Mouse (Mus musculus): Measurements from ENCODE around the gene Sycn. TPM values are rescaled to one million over a fixed set of nuclear protein-coding genes. Genes with fewer than 3 reads are reported as not detected.

Gene Sycn
- polyA plus RNA-seq (2012; rRNA removed): 0.46 and 2.9 TPM in 2 replicates

DNA sequence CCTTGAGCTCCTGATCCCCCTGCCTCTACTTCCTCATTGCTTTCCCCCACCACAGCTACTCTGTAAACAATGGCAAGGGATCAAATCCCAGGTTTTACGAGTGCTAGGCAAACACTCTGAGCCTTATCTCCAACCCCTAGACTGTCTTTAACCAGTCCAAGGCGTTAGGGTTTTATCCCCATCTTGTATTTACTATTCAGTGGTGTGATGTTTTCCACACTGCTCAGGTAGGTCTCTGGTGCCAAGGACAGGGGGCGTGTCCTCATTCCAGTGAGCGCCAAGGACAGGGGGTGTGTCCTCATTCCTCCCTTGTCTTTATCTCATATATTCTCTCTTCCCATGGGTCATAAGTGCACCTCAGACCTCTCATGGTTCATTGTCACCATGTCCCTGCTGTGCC, at the start of gene Sycn:
Sycn (plus strand) TSS at position 360 of the 400 bp plus-strand sequence.

DNA sequence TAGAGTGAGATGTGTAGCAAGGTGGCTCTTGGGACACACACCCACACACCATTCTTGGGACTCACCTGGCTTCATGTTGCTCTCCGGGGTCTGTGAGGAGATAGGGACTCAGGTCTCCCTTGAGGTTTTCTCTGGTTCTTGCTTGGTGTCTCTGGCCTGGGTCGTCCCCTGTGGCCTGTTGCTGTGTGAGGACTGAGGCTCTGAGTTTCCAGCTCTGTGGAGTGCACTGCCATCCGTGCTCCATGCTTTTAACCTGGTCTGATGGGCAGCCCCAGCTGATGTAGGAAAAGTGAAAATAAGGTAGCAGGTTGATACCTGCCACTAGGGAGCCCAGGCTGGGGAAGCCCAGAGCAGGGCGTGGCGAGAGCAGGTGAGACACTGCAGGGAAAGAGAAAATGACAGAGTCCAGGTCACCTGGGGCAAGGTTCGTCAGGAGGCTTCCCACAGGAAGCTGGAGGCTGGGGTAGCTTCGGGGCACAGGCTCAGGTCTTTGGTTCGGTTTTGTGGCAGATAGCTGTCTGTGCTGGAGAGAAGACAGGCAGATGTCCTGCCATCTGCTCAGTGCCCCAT, 30.2 kb upstream of the Sycn start, which contains the start of gene Ifnl2:
Ifnl2 (minus strand) TSS at position 51 of the 570 bp plus-strand sequence.

DNA sequence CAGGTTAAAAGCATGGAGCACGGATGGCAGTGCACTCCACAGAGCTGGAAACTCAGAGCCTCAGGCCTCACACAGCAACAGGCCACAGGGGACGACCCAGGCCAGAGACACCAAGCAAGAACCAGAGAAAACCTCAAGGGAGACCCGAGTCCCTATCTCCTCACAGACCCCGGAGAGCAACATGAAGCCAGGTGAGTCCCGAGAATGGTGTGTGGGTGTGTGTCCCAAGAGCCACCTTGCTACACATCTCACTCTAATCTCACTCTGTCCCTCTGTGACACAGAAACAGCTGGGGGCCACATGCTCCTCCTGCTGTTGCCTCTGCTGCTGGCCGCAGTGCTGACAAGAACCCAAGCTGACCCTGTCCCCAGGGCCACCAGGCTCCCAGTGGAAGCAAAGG, 18.1 kb upstream of the Sycn start, which contains the start of gene Ifnl3:
Ifnl3 (plus strand) TSS at position 301 of the 400 bp plus-strand sequence.

DNA sequence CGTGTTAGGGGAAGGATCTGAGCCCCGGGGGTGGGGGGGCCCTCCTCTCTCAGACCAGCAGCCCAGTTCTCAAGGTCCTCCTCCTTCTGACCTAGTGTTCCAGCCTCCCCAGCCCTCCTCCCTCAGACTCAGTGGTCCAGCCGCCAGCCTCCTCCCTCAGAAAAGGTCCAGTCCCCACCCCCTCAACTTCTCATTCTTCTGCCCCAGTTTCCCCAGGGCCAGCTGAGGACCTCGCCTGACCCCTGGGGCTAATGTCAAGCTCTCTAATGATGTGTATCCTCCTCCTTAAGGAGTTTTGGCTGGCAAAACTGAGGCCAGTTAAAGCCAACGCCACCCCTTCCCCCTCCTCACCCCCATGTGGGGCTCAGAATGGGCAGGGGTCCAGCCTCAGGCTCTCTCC, 6.5 kb downstream of the Sycn start, which contains the start of gene Nccrp1:
Nccrp1 (minus strand) TSS at position 101 of the 400 bp plus-strand sequence.

Other genes with a start within 250 kb of the Sycn start
- 0.02 TPM in 1 of 2 replicates, not detected in the other for gene Selenov, start 249.7 kb upstream of the Sycn start, polyA plus RNA-seq (2012; rRNA removed)
- 0.04 TPM in 1 of 2 replicates, not detected in the other for gene Dll3, start 238.6 kb upstream of the Sycn start, polyA plus RNA-seq (2012; rRNA removed)
- 35.4 TPM in 2 replicates for gene Timm50, start 228.8 kb upstream of the Sycn start, polyA plus RNA-seq (2012; rRNA removed)
- 27.7 and 31.0 TPM in 2 replicates for gene Supt5, start 202.1 kb upstream of the Sycn start, polyA plus RNA-seq (2012; rRNA removed)
- 978 and 1,228 TPM in 2 replicates for gene Rps16, start 190.2 kb upstream of the Sycn start, polyA plus RNA-seq (2012; rRNA removed)
- 2.9 and 3.2 TPM in 2 replicates for gene Plekhg2, start 168.3 kb upstream of the Sycn start, polyA plus RNA-seq (2012; rRNA removed)
- gene Zfp36, start 160.6 kb upstream of the Sycn start, polyA plus RNA-seq (2012; rRNA removed): 15.1 and 24.5 TPM in 2 replicates
- 20.6 and 21.0 TPM in 2 replicates for gene Med29, start 148.2 kb upstream of the Sycn start, polyA plus RNA-seq (2012; rRNA removed)
- 29.5 and 30.8 TPM in 2 replicates for gene Paf1, start 147.9 kb upstream of the Sycn start, polyA plus RNA-seq (2012; rRNA removed)
- gene Gmfg, start 103.4 kb upstream of the Sycn start, polyA plus RNA-seq (2012; rRNA removed): 54.9 and 55.1 TPM in 2 replicates
- gene Lrfn1, start 88.9 kb upstream of the Sycn start, polyA plus RNA-seq (2012; rRNA removed): 0.32 and 0.42 TPM in 2 replicates
- not detected in 2 replicates for gene Ifnl2, start 30.4 kb upstream of the Sycn start, polyA plus RNA-seq (2012; rRNA removed)
- gene Ifnl3, start 18.0 kb upstream of the Sycn start, polyA plus RNA-seq (2012; rRNA removed): not detected in 2 replicates
- gene Nccrp1, start 6.4 kb downstream of the Sycn start, polyA plus RNA-seq (2012; rRNA removed): 0.04 and 0.07 TPM in 2 replicates
- gene Samd4b, start 57.3 kb downstream of the Sycn start, polyA plus RNA-seq (2012; rRNA removed): 8.5 and 12.5 TPM in 2 replicates
- 7.5 and 9.7 TPM in 2 replicates for gene Pak4, start 57.3 kb downstream of the Sycn start, polyA plus RNA-seq (2012; rRNA removed)
- gene Acp7, start 90.4 kb downstream of the Sycn start, polyA plus RNA-seq (2012; rRNA removed): not detected in 2 replicates
- 0.81 and 0.97 TPM in 2 replicates for gene Fbxo27, start 152.0 kb downstream of the Sycn start, polyA plus RNA-seq (2012; rRNA removed)
- gene Fbxo17, start 175.9 kb downstream of the Sycn start, polyA plus RNA-seq (2012; rRNA removed): 1.3 and 1.4 TPM in 2 replicates
- 51.8 and 57.9 TPM in 2 replicates for gene Mrps12, start 200.9 kb downstream of the Sycn start, polyA plus RNA-seq (2012; rRNA removed)
- gene Sars2, start 201.1 kb downstream of the Sycn start, polyA plus RNA-seq (2012; rRNA removed): 8.3 and 8.6 TPM in 2 replicates
- gene Ccer2, start 215.3 kb downstream of the Sycn start, polyA plus RNA-seq (2012; rRNA removed): not detected in 2 replicates
- 20.9 and 23.4 TPM in 2 replicates for gene Sirt2, start 225.8 kb downstream of the Sycn start, polyA plus RNA-seq (2012; rRNA removed)
- gene Nfkbib, start 226.6 kb downstream of the Sycn start, polyA plus RNA-seq (2012; rRNA removed): 15.6 and 17.5 TPM in 2 replicates
- gene Rinl, start 248.1 kb downstream of the Sycn start, polyA plus RNA-seq (2012; rRNA removed): 5.4 and 6.7 TPM in 2 replicates

Measured in liver, embryonic 18 days (tissue).